13 mouse cellular contexts compared by ENCODE assay signal in genomic region chr6:136536121-136536520, GRCm38 (mm10). TPM values are rescaled to one million over a fixed set of nuclear protein-coding genes. Genes with fewer than 3 reads are reported as not detected.
DNase-seq lines count a peak whose midpoint lies in the region; ATAC-seq and TF ChIP-seq lines count a peak whose summit lies in the region.
"Had no signal": no experiment of that assay in that cellular context is flagged by ENCODE, and none has a peak within 500 bp of the region (broad histone marks: within the 10 kb centered on the region; RNA-seq: fewer than 3 reads in every experiment).

No protein-coding gene starts in this region.

- DNase-seq in cerebellum, adult 2 months, result peak in 1 of 2 experiments; percentile 47
- DNase-seq in heart, adult 9 months (ENCODE audit: low spot score in 2 of 2), result no peak
- DNase-seq in urinary bladder, postnatal 36 days (ENCODE audit: low spot score in 2 of 2), result no peak
- DNase-seq: liver; lung, postnatal 36 days; thymus, adult 2 months had no signal

- H3K9me3 ChIP-seq in heart, embryonic 15.5 days (replicated peaks), result no peaks in the 10 kb centered on the region
- H3K9me3 ChIP-seq in hindbrain, embryonic 12.5 days (replicated peaks), result no peaks in the 10 kb centered on the region
- no peaks in the 10 kb centered on the region for H3K9me3 ChIP-seq in neural tube, embryonic 12.5 days

- 0 out of 2 replicates have a peak overlapping the region, but pooled peaks have one; percentile 7 for H3K9ac ChIP-seq in heart, embryonic 15.5 days
- peak overlapping the region; percentile 55 for H3K9ac ChIP-seq in hindbrain, embryonic 12.5 days
- 0 out of 2 replicates have a peak overlapping the region, but pooled peaks have one; percentile 26 for H3K9ac ChIP-seq in neural tube, embryonic 12.5 days

- no peak for ATAC-seq in cerebellum, adult (ENCODE audit: insufficient number of reproducible peaks, low FRiP score, low TSS enrichment)
- no peak for ATAC-seq in heart, embryonic 15.5 days (replicated peaks; ENCODE audit: insufficient number of reproducible peaks, insufficient read depth, low FRiP score, low read depth)
- no peak for ATAC-seq in hindbrain, embryonic 12.5 days (ENCODE audit: low FRiP score)
- no peak for ATAC-seq in neural tube, embryonic 12.5 days (ENCODE audit: low FRiP score, low read depth)
- ATAC-seq in monocyte, adult 5-6 weeks (replicated peaks; ENCODE audit: insufficient number of reproducible peaks, low FRiP score, low TSS enrichment, poor library complexity, severe bottlenecking), result no peak
- ATAC-seq: activated CD4-positive, CD25-positive, alpha-beta regulatory T cell, adult 4 months; intestine, embryonic 16.5 days had no signal

- H3K4me2 ChIP-seq in heart, embryonic 15.5 days, result peak overlapping the region; percentile 32
- H3K4me2 ChIP-seq in hindbrain, embryonic 12.5 days (replicated peaks), result peak overlapping the region; percentile 35
- H3K4me2 ChIP-seq in neural tube, embryonic 12.5 days (replicated peaks), result peak overlapping the region; percentile 38

- peak overlapping the region; percentile 38 for H3K4me3 ChIP-seq in cerebellum, adult 2 months (replicated peaks; ENCODE audit: insufficient read depth, low read depth, low read length)
- no peak overlapping the region for H3K4me3 ChIP-seq in heart, embryonic 15.5 days
- no peak overlapping the region for H3K4me3 ChIP-seq in hindbrain, embryonic 12.5 days
- H3K4me3 ChIP-seq in neural tube, embryonic 12.5 days, result no peak overlapping the region

- peaks cover 19% of the 10 kb centered on the region; the same call in 1 of the 2 replicates for H3K36me3 ChIP-seq in heart, embryonic 15.5 days
- H3K36me3 ChIP-seq in hindbrain, embryonic 12.5 days, result peaks cover 7% of the 10 kb centered on the region; the same call in 1 of the 2 replicates
- H3K36me3 ChIP-seq in neural tube, embryonic 12.5 days, result peaks cover 9% of the 10 kb centered on the region; the same call in 1 of the 2 replicates

- peak overlapping the region; percentile 62 for H3K27ac ChIP-seq in cerebellum, adult 2 months (ENCODE audit: insufficient read depth, low read length)
- peak overlapping the region; percentile 13 for H3K27ac ChIP-seq in heart, embryonic 15.5 days
- H3K27ac ChIP-seq in hindbrain, embryonic 12.5 days, result peak overlapping the region; percentile 81
- peak overlapping the region; percentile 62; the same call in 1 of the 2 replicates for H3K27ac ChIP-seq in neural tube, embryonic 12.5 days

- WGBS in cerebellum, adult 2 months, result 5% methylated on average over 5 of the region's 5 CpGs
- 29% methylated on average over 5 of the region's 5 CpGs for WGBS in heart, embryonic 15.5 days
- WGBS in hindbrain, embryonic 12.5 days, result 43% methylated on average over 5 of the region's 5 CpGs
- 48% methylated on average over 5 of the region's 5 CpGs for WGBS in neural tube, embryonic 12.5 days

- H3K4me1 ChIP-seq in cerebellum, adult 2 months (ENCODE audit: control insufficient read depth, insufficient read depth, low read length), result peaks cover 7% of the 10 kb centered on the region; the same call in 1 of the 2 replicates
- H3K4me1 ChIP-seq in heart, embryonic 15.5 days (replicated peaks), result peaks cover 35% of the 10 kb centered on the region
- peaks cover 28% of the 10 kb centered on the region for H3K4me1 ChIP-seq in hindbrain, embryonic 12.5 days
- H3K4me1 ChIP-seq in neural tube, embryonic 12.5 days, result peaks cover 26% of the 10 kb centered on the region

- no peak for TF ChIP-seq POLR2A in cerebellum, adult 2 months (IDR thresholded peaks at IDR 0.05; ENCODE audit: borderline replicate concordance, insufficient read depth, low read length)

- TF ChIP-seq CTCF in cerebellum, adult 2 months (IDR thresholded peaks at IDR 0.05; ENCODE audit: borderline replicate concordance, insufficient read depth, low read depth, low read length), result no peak

- H3K27me3 ChIP-seq in cerebellum, adult 2 months (ENCODE audit: control insufficient read depth, insufficient read depth, low read length), result no peaks in the 10 kb centered on the region
- no peaks in the 10 kb centered on the region for H3K27me3 ChIP-seq in heart, embryonic 15.5 days
- H3K27me3 ChIP-seq in hindbrain, embryonic 12.5 days, result no peaks in the 10 kb centered on the region
- no peaks in the 10 kb centered on the region for H3K27me3 ChIP-seq in neural tube, embryonic 12.5 days (replicated peaks)

RNA-seq across cellular contexts. Expression of gene Atf7ip, which starts 30.2 kb away (rescaled TPM):
- polyA plus RNA-seq in cerebellum, adult 2 months (2012; rRNA removed), result 70.5 and 83.0 TPM in 2 replicates
- polyA plus RNA-seq in heart, embryonic 15.5 days (2015; fragmentation: Nextera tagmentation; extraction: Ambion mirVana), result 30.3 and 32.6 TPM in 2 replicates
- polyA plus RNA-seq in hindbrain, embryonic 12.5 days (2016; fragmentation: Nextera tagmentation; extraction: Ambion mirVana), result 63.8 and 77.2 TPM in 2 replicates
- 49.2 and 56.4 TPM in 2 replicates for polyA plus RNA-seq in neural tube, embryonic 12.5 days (2016; fragmentation: Nextera tagmentation; extraction: Ambion mirVana)
- 53.5 to 127 TPM (median 61.9 TPM) in 3 replicates for total RNA-seq in monocyte, adult 5-6 weeks (2017)

Comparison
In these comparisons a context has a peak if more than half of its experiments do, and no peak if none do; other contexts are left out.
1. H3K27ac ChIP-seq: peak in every context shown above with its lines; median percentile 81 in hindbrain, embryonic 12.5 days; 62 in cerebellum, adult 2 months; 62 in neural tube, embryonic 12.5 days; 13 in heart, embryonic 15.5 days.